Mouse (Mus musculus) hindbrain, embryonic 13.5 days (tissue): ENCODE data around the gene Dsn1. TPM values are rescaled to one million over a fixed set of nuclear protein-coding genes. Genes with fewer than 3 reads are reported as not detected.

Experiments
- ATAC-seq: fragments of 200-750 bp; cut with Nextera tagmentation; 2 replicates; pipeline ENCODE4 v1.8.0; 2017; ENCODE audit warnings: moderate TSS enrichment; ENCODE audit not compliant: low FRiP score
- H3K27ac ChIP-seq: fragments of 300-500 bp; sonication (generic); 2 replicates; pipeline ENCODE4 v1.5.1; 2015; ENCODE audit warnings: inconsistent platforms, mild to moderate bottlenecking, moderate library complexity
- H3K27me3 ChIP-seq: fragments of 300-500 bp; sonication (generic); 2 replicates; pipeline ENCODE4 v1.6.1; 2015; ENCODE audit warnings: mild to moderate bottlenecking, inconsistent platforms
- H3K36me3 ChIP-seq: fragments of 300-500 bp; sonication (generic); 2 replicates; pipeline ENCODE4 v1.6.1; 2015; ENCODE audit warnings: mild to moderate bottlenecking, inconsistent platforms
- H3K4me1 ChIP-seq: fragments of 300-500 bp; sonication (generic); replicated peaks from 2 replicates; pipeline ENCODE4 v1.6.1; 2015; ENCODE audit warnings: inconsistent platforms
- H3K4me2 ChIP-seq: fragments of 300-500 bp; sonication (generic); 2 replicates; pipeline ENCODE4 v1.6.1; 2015; ENCODE audit warnings: inconsistent platforms, mild to moderate bottlenecking, moderate library complexity
- H3K4me3 ChIP-seq: fragments of 300-500 bp; sonication (generic); 2 replicates; pipeline ENCODE4 v1.5.1; 2015; ENCODE audit warnings: mild to moderate bottlenecking, inconsistent platforms
- H3K9ac ChIP-seq: fragments of 300-500 bp; sonication (generic); 2 replicates; pipeline ENCODE4 v1.6.1; 2015; ENCODE audit warnings: mild to moderate bottlenecking, inconsistent platforms
- H3K9me3 ChIP-seq: fragments of 300-500 bp; sonication (generic); 2 replicates; pipeline ENCODE4 v1.6.1; 2016; ENCODE audit warnings: inconsistent platforms
- whole genome bisulfite sequencing: fragments of 180-500 bp; shearing (Covaris S2); methylation state at CpG from one replicate; pipeline ENCODE4 v1.1.7; 2015; 5-methylcytosine and 5-hydroxymethylcytosine counted together
- polyA plus RNA-seq: library from polyadenylated mRNA; unstranded; fragments of >200 nt; fragmentation: Nextera tagmentation; extraction: Ambion mirVana; gene quantifications from 2 replicates; pipeline ENCODE4 v1.2.1, GENCODE M21; 2015

Dsn1 gene
- polyA plus RNA-seq, 1 experiment from 2014 or later, result 12.3 TPM

- no peak overlapping the region for H3K4me3 ChIP-seq
- H3K4me1 ChIP-seq, result no peaks in the 10 kb centered on the region
- 88% methylated on average over 18 of the region's 18 CpGs for WGBS
- no peaks in the 10 kb centered on the region for H3K27me3 ChIP-seq
- H3K27ac ChIP-seq, result no peak overlapping the region
- no peak for ATAC-seq
- H3K36me3 ChIP-seq, result peaks cover 86% of the 10 kb centered on the region
- no peak overlapping the region for H3K9ac ChIP-seq
- H3K9me3 ChIP-seq, result no peaks in the 10 kb centered on the region
- no peak overlapping the region for H3K4me2 ChIP-seq
These were observed 9.7 kb upstream of the Dsn1 start for GRCm38 (mm10) chr2:157016529-157017270.

GRCm38 (mm10) chr2:157012341-157012740 lies 5.4 kb upstream of the Dsn1 start:
- H3K9me3 ChIP-seq, result no peaks in the 10 kb centered on the region
- no peak overlapping the region for H3K4me3 ChIP-seq
- no peak overlapping the region for H3K9ac ChIP-seq
- peaks cover 3% of the 10 kb centered on the region for H3K4me1 ChIP-seq
- H3K36me3 ChIP-seq, result peaks cover 42% of the 10 kb centered on the region
- H3K27ac ChIP-seq, result no peak overlapping the region
- no peak; the same call in 1 of the 2 replicates for ATAC-seq
- no peak overlapping the region for H3K4me2 ChIP-seq
- H3K27me3 ChIP-seq, result no peaks in the 10 kb centered on the region
- 95% methylated on average over 6 of the region's 6 CpGs for WGBS

GRCm38 (mm10) chr2:157010634-157011310 lies 3.8 kb upstream of the Dsn1 start:
- H3K4me1 ChIP-seq, result peaks cover 16% of the 10 kb centered on the region
- H3K9ac ChIP-seq, result no peak overlapping the region
- H3K36me3 ChIP-seq, result peaks cover 26% of the 10 kb centered on the region
- WGBS, result 62% methylated on average over 11 of the region's 11 CpGs
- H3K27ac ChIP-seq, result no peak overlapping the region; the same call in 1 of the 2 replicates
- H3K9me3 ChIP-seq, result no peaks in the 10 kb centered on the region
- ATAC-seq, result no peak
- H3K4me3 ChIP-seq, result no peak overlapping the region
- H3K27me3 ChIP-seq, result no peaks in the 10 kb centered on the region
- no peak overlapping the region for H3K4me2 ChIP-seq

GRCm38 (mm10) chr2:157010121-157010520 lies 3.2 kb upstream of the Dsn1 start:
- H3K4me3 ChIP-seq, result no peak overlapping the region
- peaks cover 18% of the 10 kb centered on the region for H3K4me1 ChIP-seq
- H3K36me3 ChIP-seq, result peaks cover 20% of the 10 kb centered on the region
- no peak overlapping the region; the same call in 1 of the 2 replicates for H3K27ac ChIP-seq
- H3K4me2 ChIP-seq, result no peak overlapping the region
- H3K27me3 ChIP-seq, result no peaks in the 10 kb centered on the region
- ATAC-seq, result no peak
- no peak overlapping the region for H3K9ac ChIP-seq
- H3K9me3 ChIP-seq, result no peaks in the 10 kb centered on the region

- no peak overlapping the region for H3K27ac ChIP-seq
- no peak overlapping the region for H3K4me2 ChIP-seq
- H3K4me3 ChIP-seq, result no peak overlapping the region
- ATAC-seq, result no peak
- H3K4me1 ChIP-seq, result peaks cover 18% of the 10 kb centered on the region
- peaks cover 5% of the 10 kb centered on the region for H3K36me3 ChIP-seq
- H3K9me3 ChIP-seq, result no peaks in the 10 kb centered on the region
- H3K9ac ChIP-seq, result no peak overlapping the region; the same call in 1 of the 2 replicates
- no peaks in the 10 kb centered on the region for H3K27me3 ChIP-seq
These were observed 1.6 kb upstream of the Dsn1 start for GRCm38 (mm10) chr2:157008509-157008908.

GRCm38 (mm10) chr2:157007234-157007596 lies 261 bp upstream of the Dsn1 start:
- Histone ChIP-seq H3K9ac (peak overlapping the region; percentile 77), H3K4me2 (peak overlapping the region; percentile 99), H3K4me1 (peaks cover 18% of the 10 kb centered on the region), H3K4me3 (peak overlapping the region; percentile 66), H3K36me3 (no peaks in the 10 kb centered on the region; the same call in 1 of the 2 replicates), H3K9me3 (no peaks in the 10 kb centered on the region), H3K27ac (peak overlapping the region; percentile 80), H3K27me3 (no peaks in the 10 kb centered on the region)
- ATAC-seq, result peak; percentile 67
- 26% methylated on average over 5 of the region's 5 CpGs for WGBS

- no peak overlapping the region for H3K4me3 ChIP-seq
- peaks cover 4% of the 10 kb centered on the region; the same call in 1 of the 2 replicates for H3K36me3 ChIP-seq
- 93% methylated on average over 4 of the region's 4 CpGs for WGBS
- H3K9ac ChIP-seq, result no peak overlapping the region
- no peak overlapping the region for H3K4me2 ChIP-seq
- H3K4me1 ChIP-seq, result peaks cover 15% of the 10 kb centered on the region
- no peaks in the 10 kb centered on the region for H3K9me3 ChIP-seq
- H3K27me3 ChIP-seq, result no peaks in the 10 kb centered on the region
- no peak overlapping the region for H3K27ac ChIP-seq
- ATAC-seq, result no peak
These were observed 4.6 kb downstream of the Dsn1 start for GRCm38 (mm10) chr2:157002321-157002720.

GRCm38 (mm10) chr2:156998263-156998662 lies 8.7 kb downstream of the Dsn1 start:
- H3K27me3 ChIP-seq, result no peaks in the 10 kb centered on the region
- H3K36me3 ChIP-seq, result peaks cover 4% of the 10 kb centered on the region
- no peak overlapping the region for H3K4me3 ChIP-seq
- H3K4me2 ChIP-seq, result no peak overlapping the region
- no peaks in the 10 kb centered on the region for H3K4me1 ChIP-seq
- no peak overlapping the region for H3K9ac ChIP-seq
- 88% methylated on average over 5 of the region's 5 CpGs for WGBS
- H3K9me3 ChIP-seq, result no peaks in the 10 kb centered on the region
- no peak overlapping the region for H3K27ac ChIP-seq
- no peak for ATAC-seq

- Histone ChIP-seq H3K9ac (no peak overlapping the region), H3K4me2 (no peak overlapping the region), H3K4me1 (no peaks in the 10 kb centered on the region), H3K36me3 (peaks cover 4% of the 10 kb centered on the region), H3K9me3 (no peaks in the 10 kb centered on the region), H3K27me3 (no peaks in the 10 kb centered on the region), H3K4me3 (no peak overlapping the region), H3K27ac (no peak overlapping the region)
- 66% methylated on average over 6 of the region's 6 CpGs for WGBS
- no peak for ATAC-seq
These were observed 10.4 kb downstream of the Dsn1 start for GRCm38 (mm10) chr2:156996576-156996975.

GRCm38 (mm10) chr2:156991470-156992319 lies 15.3 kb downstream of the Dsn1 start, which contains the start of gene Ndrg3:
TSS of gene Ndrg3 (minus strand) at chr2:156992056.
- peak within 1 kb of the TSS; percentile 96 for H3K9ac ChIP-seq
- under 1% methylated on average over 66 of the region's 66 CpGs for WGBS
- no peaks in the 10 kb centered on the region for H3K27me3 ChIP-seq
- peaks cover 20% of the 10 kb centered on the region for H3K4me1 ChIP-seq
- H3K9me3 ChIP-seq, result no peaks in the 10 kb centered on the region
- no peaks in the 10 kb centered on the region; the same call in 1 of the 2 replicates for H3K36me3 ChIP-seq
- ATAC-seq, result peak; percentile 97
- peak within 1 kb of the TSS; percentile 89 for H3K27ac ChIP-seq
- peak within 1 kb of the TSS; percentile 91 for H3K4me2 ChIP-seq
- H3K4me3 ChIP-seq, result peak within 1 kb of the TSS; percentile 90

GRCm38 (mm10) chr2:156990727-156991431 lies 16.1 kb downstream of the Dsn1 start:
- peak overlapping the region; percentile 26 for H3K27ac ChIP-seq
- H3K4me3 ChIP-seq, result peak overlapping the region; percentile 90
- H3K9me3 ChIP-seq, result no peaks in the 10 kb centered on the region
- H3K4me1 ChIP-seq, result peaks cover 20% of the 10 kb centered on the region
- no peaks in the 10 kb centered on the region for H3K27me3 ChIP-seq
- no peaks in the 10 kb centered on the region for H3K36me3 ChIP-seq
- no peak for ATAC-seq
- WGBS, result 3% methylated on average over 16 of the region's 16 CpGs
- H3K4me2 ChIP-seq, result peak overlapping the region; percentile 91
- H3K9ac ChIP-seq, result peak overlapping the region; percentile 96
